ENCODE assay signal across 9 mouse cellular contexts in genomic region chr11:120378031-120378610, GRCm38 (mm10). TPM values are rescaled to one million over a fixed set of nuclear protein-coding genes. Genes with fewer than 3 reads are reported as not detected.
A peak's percentile ranks its signal among the peaks of the same experiment; 100 is the strongest.
DNase-seq lines count a peak whose midpoint lies in the region; ATAC-seq and TF ChIP-seq lines count a peak whose summit lies in the region.
"Had no signal": no experiment of that assay in that cellular context is flagged by ENCODE, and none has a peak within 500 bp of the region (broad histone marks: within the 10 kb centered on the region; RNA-seq: fewer than 3 reads in every experiment).

No protein-coding gene starts in this region.

- intact Hi-C loops in gastrocnemius, postnatal 36 days (cut with DNase I): loop anchor here (5.0 kb wide), 1 partner anchor 44 kb away; no protein-coding TSS in a partner anchor

- 3% methylated on average over 35 of the region's 40 CpGs for WGBS in forebrain, embryonic 16.5 days
- 3% methylated on average over 38 of the region's 40 CpGs for WGBS in lung, embryonic 14.5 days
- 2% methylated on average over 40 of the region's 40 CpGs for WGBS in neural tube, embryonic 15.5 days

- peak overlapping the region; percentile 81; the same call in 1 of the 2 replicates for H3K27ac ChIP-seq in forebrain, embryonic 16.5 days (ENCODE audit: low read length)
- H3K27ac ChIP-seq in lung, embryonic 14.5 days (ENCODE audit: low read depth): no peak overlapping the region
- peak overlapping the region; percentile 87 for H3K27ac ChIP-seq in neural tube, embryonic 15.5 days (replicated peaks)

- H3K9ac ChIP-seq in forebrain, embryonic 16.5 days (replicated peaks; ENCODE audit: low read depth, low read length): peak overlapping the region; percentile 87
- H3K9ac ChIP-seq in lung, embryonic 14.5 days: peak overlapping the region; percentile 69
- peak overlapping the region; percentile 69 for H3K9ac ChIP-seq in neural tube, embryonic 15.5 days (replicated peaks)

- peak; percentile 41; the same call in 1 of the 2 replicates for ATAC-seq in cerebellum, adult (ENCODE audit: insufficient number of reproducible peaks, low FRiP score, low TSS enrichment)
- ATAC-seq in forebrain, embryonic 16.5 days: peak; percentile 16
- peak; percentile 42 for ATAC-seq in lung, embryonic 14.5 days (ENCODE audit: insufficient read depth)
- ATAC-seq in neural tube, embryonic 15.5 days (ENCODE audit: low FRiP score): peak; percentile 49

- H3K27me3 ChIP-seq in forebrain, embryonic 16.5 days (replicated peaks; ENCODE audit: control insufficient read depth, insufficient read depth, low read length): no peaks in the 10 kb centered on the region
- no peaks in the 10 kb centered on the region for H3K27me3 ChIP-seq in lung, embryonic 14.5 days (ENCODE audit: insufficient read depth, low read length)
- H3K27me3 ChIP-seq in neural tube, embryonic 15.5 days (replicated peaks): no peaks in the 10 kb centered on the region

- H3K4me2 ChIP-seq in forebrain, embryonic 16.5 days (ENCODE audit: low read length): peak overlapping the region; percentile 94
- H3K4me2 ChIP-seq in lung, embryonic 14.5 days: peak overlapping the region; percentile 96
- H3K4me2 ChIP-seq in neural tube, embryonic 15.5 days: peak overlapping the region; percentile 69

- peaks cover 34% of the 10 kb centered on the region for H3K36me3 ChIP-seq in forebrain, embryonic 16.5 days (ENCODE audit: control insufficient read depth, insufficient read depth)
- peaks cover 71% of the 10 kb centered on the region for H3K36me3 ChIP-seq in lung, embryonic 14.5 days (ENCODE audit: insufficient read depth)
- peaks cover 69% of the 10 kb centered on the region for H3K36me3 ChIP-seq in neural tube, embryonic 15.5 days

- peaks cover 35% of the 10 kb centered on the region for H3K4me1 ChIP-seq in forebrain, embryonic 16.5 days (replicated peaks; ENCODE audit: control insufficient read depth, insufficient read depth, low read length)
- H3K4me1 ChIP-seq in lung, embryonic 14.5 days (ENCODE audit: insufficient read depth): peaks cover 5% of the 10 kb centered on the region
- peaks cover 41% of the 10 kb centered on the region for H3K4me1 ChIP-seq in neural tube, embryonic 15.5 days

- no peaks in the 10 kb centered on the region for H3K9me3 ChIP-seq in forebrain, embryonic 16.5 days (ENCODE audit: control insufficient read depth, low read length)
- H3K9me3 ChIP-seq in lung, embryonic 14.5 days (ENCODE audit: low read depth, low read length): no peaks in the 10 kb centered on the region
- H3K9me3 ChIP-seq in neural tube, embryonic 15.5 days (replicated peaks): no peaks in the 10 kb centered on the region

- peak overlapping the region; percentile 92 for H3K4me3 ChIP-seq in forebrain, embryonic 16.5 days (replicated peaks; ENCODE audit: low read length)
- H3K4me3 ChIP-seq in lung, embryonic 14.5 days (ENCODE audit: low read depth, low read length): peak overlapping the region; percentile 79
- peak overlapping the region; percentile 69 for H3K4me3 ChIP-seq in neural tube, embryonic 15.5 days (replicated peaks)

- peak; percentile 47 for DNase-seq in gastrocnemius, adult 18-20 months (ENCODE audit: low spot score)
- DNase-seq in gastrocnemius, postnatal 36 days: no peak
- DNase-seq in kidney, adult 18-20 months: peak; percentile 74
- DNase-seq in lung, embryonic 14.5 days: peak; percentile 40
- no peak for DNase-seq in frontal cortex, postnatal 36 days (ENCODE audit: low spot score in 2 of 2)

- TF ChIP-seq CTCF in lung, embryonic 14.5 days (IDR thresholded peaks at IDR 0.05; ENCODE audit: low read depth): no peak

RNA-seq across cellular contexts. Expression of gene Faap100, which starts 0.4 kb away (rescaled TPM):
- 10 to 100 TPM in 1 of 2 experiments, 1 to 10 TPM in 1; 8.3 to 19.3 TPM for total RNA-seq in gastrocnemius, adult 18-20 months (2021)
- total RNA-seq in gastrocnemius, postnatal 36 days (2021): 10 to 100 TPM; 21.7 to 22.9 TPM
- polyA plus RNA-seq in forebrain, embryonic 16.5 days (2015; fragmentation: Nextera tagmentation; extraction: Ambion mirVana): 72.7 and 95.3 TPM in 2 replicates
- 35.6 and 44.5 TPM in 2 replicates for polyA plus RNA-seq in lung, embryonic 14.5 days (2014; fragmentation: Nextera tagmentation; extraction: Ambion mirVana)
- 71.6 and 81.5 TPM in 2 replicates for polyA plus RNA-seq in neural tube, embryonic 15.5 days (2015; fragmentation: Nextera tagmentation; extraction: Ambion mirVana)

RNA-seq across cellular contexts. Expression of gene Fscn2, which starts 16.8 kb away (rescaled TPM):
- total RNA-seq in gastrocnemius, adult 18-20 months (2021): under 1 TPM; 0.39 to 0.52 TPM
- total RNA-seq in gastrocnemius, postnatal 36 days (2021): under 1 TPM; 0.31 to 0.37 TPM
- polyA plus RNA-seq in forebrain, embryonic 16.5 days (2015; fragmentation: Nextera tagmentation; extraction: Ambion mirVana): 1.3 and 1.5 TPM in 2 replicates
- polyA plus RNA-seq in lung, embryonic 14.5 days (2014; fragmentation: Nextera tagmentation; extraction: Ambion mirVana): 0.23 and 0.57 TPM in 2 replicates
- 0.64 and 1.4 TPM in 2 replicates for polyA plus RNA-seq in neural tube, embryonic 15.5 days (2015; fragmentation: Nextera tagmentation; extraction: Ambion mirVana)
- total RNA-seq: layer of hippocampus, postnatal 10 days had no signal

RNA-seq across cellular contexts. Expression of gene Actg1, which starts 29.8 kb away (rescaled TPM):
- 100 to 1,000 TPM; 158 to 253 TPM for total RNA-seq in gastrocnemius, adult 18-20 months (2021)
- 100 to 1,000 TPM; 186 to 222 TPM for total RNA-seq in gastrocnemius, postnatal 36 days (2021)
- 4,159 and 4,175 TPM in 2 replicates for polyA plus RNA-seq in forebrain, embryonic 16.5 days (2015; fragmentation: Nextera tagmentation; extraction: Ambion mirVana)
- 2,614 and 2,926 TPM in 2 replicates for polyA plus RNA-seq in lung, embryonic 14.5 days (2014; fragmentation: Nextera tagmentation; extraction: Ambion mirVana)
- polyA plus RNA-seq in neural tube, embryonic 15.5 days (2015; fragmentation: Nextera tagmentation; extraction: Ambion mirVana): 3,602 and 3,776 TPM in 2 replicates

RNA-seq across cellular contexts. Expression of gene Nploc4, which starts 59.4 kb away (rescaled TPM):
- 100 to 1,000 TPM in 1 of 2 experiments, 10 to 100 TPM in 1; 84.6 to 100 TPM for total RNA-seq in gastrocnemius, adult 18-20 months (2021)
- total RNA-seq in gastrocnemius, postnatal 36 days (2021): 10 to 100 TPM; 67.6 to 71.0 TPM
- 32.0 and 32.1 TPM in 2 replicates for polyA plus RNA-seq in forebrain, embryonic 16.5 days (2015; fragmentation: Nextera tagmentation; extraction: Ambion mirVana)
- 42.1 and 51.4 TPM in 2 replicates for polyA plus RNA-seq in lung, embryonic 14.5 days (2014; fragmentation: Nextera tagmentation; extraction: Ambion mirVana)
- 30.2 and 32.6 TPM in 2 replicates for polyA plus RNA-seq in neural tube, embryonic 15.5 days (2015; fragmentation: Nextera tagmentation; extraction: Ambion mirVana)

Comparison
In these comparisons a context has a peak if more than half of its experiments do, and no peak if none do; other contexts are left out.
1. DNase-seq: peak in gastrocnemius, adult 18-20 months (single experiment), kidney, adult 18-20 months (single experiment) and lung, embryonic 14.5 days (single experiment); none in gastrocnemius, postnatal 36 days (0 of 2) and frontal cortex, postnatal 36 days (0 of 2).
2. Peak in every context shown above with its lines, with median percentiles within 50 percentile points of each other: ATAC-seq, H3K4me2 ChIP-seq, H3K4me3 ChIP-seq and H3K9ac ChIP-seq.